Comparison of ENCODE assay signal across 26 mouse cellular contexts in genomic region chr10:117670791-117671190, GRCm38 (mm10). TPM values are rescaled to one million over a fixed set of nuclear protein-coding genes. Genes with fewer than 3 reads are reported as not detected.
DNase-seq lines count a peak whose midpoint lies in the region; ATAC-seq and TF ChIP-seq lines count a peak whose summit lies in the region.
"Had no signal": no experiment of that assay in that cellular context is flagged by ENCODE, and none has a peak within 500 bp of the region (broad histone marks: within the 10 kb centered on the region; RNA-seq: fewer than 3 reads in every experiment).

No protein-coding gene starts in this region.

- DNase-seq in limb, embryonic 10.5 days (ENCODE audit: low spot score) = no peak
- no peak for DNase-seq in adrenal gland, postnatal 14 days
- DNase-seq in left cerebral cortex, adult 18-20 months (ENCODE audit: low spot score in 2 of 2) = no peak
- DNase-seq: adrenal gland, adult 8-10 months; adrenal gland, postnatal 25 days; B cell, adult 2 months; cerebellum, adult 11 months; cerebellum, adult 18-20 months; cerebellum, adult 9-10 months; cerebellum, postnatal 10 days; cerebellum, postnatal 36 days; embryo, embryonic 11 days had no signal

- no peak for TF ChIP-seq CTCF in intestine, postnatal 0 days (IDR thresholded peaks at IDR 0.05; ENCODE audit: low read depth)

- H3K4me1 ChIP-seq in intestine, postnatal 0 days (replicated peaks; ENCODE audit: control insufficient read depth, insufficient read depth, low read length) = peaks cover 10% of the 10 kb centered on the region; the same call in 1 of the 2 replicates
- H3K4me1 ChIP-seq in intestine, embryonic 15.5 days (replicated peaks) = peaks cover 1% of the 10 kb centered on the region
- peaks cover 40% of the 10 kb centered on the region for H3K4me1 ChIP-seq in limb, embryonic 10.5 days

- 67% methylated on average over 5 of the region's 5 CpGs for WGBS in intestine, postnatal 0 days
- WGBS in intestine, embryonic 15.5 days = 85% methylated on average over 5 of the region's 5 CpGs
- 88% methylated on average over 5 of the region's 5 CpGs for WGBS in limb, embryonic 10.5 days

- no peak overlapping the region for H3K9ac ChIP-seq in intestine, postnatal 0 days (ENCODE audit: low read depth, low read length)
- H3K9ac ChIP-seq in intestine, embryonic 15.5 days = no peak overlapping the region
- H3K9ac ChIP-seq: embryonic facial prominence, embryonic 13.5 days; embryonic facial prominence, embryonic 15.5 days; forebrain, embryonic 12.5 days had no signal

- H3K4me3 ChIP-seq in intestine, postnatal 0 days (ENCODE audit: low read depth, low read length) = no peak overlapping the region
- no peak overlapping the region for H3K4me3 ChIP-seq in intestine, embryonic 15.5 days (replicated peaks)
- no peak overlapping the region for H3K4me3 ChIP-seq in limb, embryonic 10.5 days
- H3K4me3 ChIP-seq: embryonic facial prominence, embryonic 13.5 days; embryonic facial prominence, embryonic 15.5 days; erythroblast, embryonic 14.5 days; forebrain, embryonic 10.5 days; forebrain, embryonic 12.5 days had no signal

- no peaks in the 10 kb centered on the region for H3K27me3 ChIP-seq in intestine, postnatal 0 days (replicated peaks; ENCODE audit: control insufficient read depth, insufficient read depth, low read length)
- H3K27me3 ChIP-seq in intestine, embryonic 15.5 days (replicated peaks) = no peaks in the 10 kb centered on the region
- H3K27me3 ChIP-seq in limb, embryonic 10.5 days (ENCODE audit: low read depth, poor library complexity, severe bottlenecking) = no peaks in the 10 kb centered on the region
- H3K27me3 ChIP-seq: CH12.LX; embryonic facial prominence, embryonic 13.5 days; embryonic facial prominence, embryonic 15.5 days; Patski had no signal

- no peak overlapping the region for H3K4me2 ChIP-seq in intestine, postnatal 0 days (replicated peaks; ENCODE audit: low read depth)
- H3K4me2 ChIP-seq in intestine, embryonic 15.5 days (replicated peaks) = no peak overlapping the region
- H3K4me2 ChIP-seq: embryonic facial prominence, embryonic 13.5 days; embryonic facial prominence, embryonic 15.5 days; forebrain, embryonic 12.5 days had no signal

- 0 out of 2 replicates have a peak overlapping the region, but pooled peaks have one; percentile 84 for H3K27ac ChIP-seq in intestine, postnatal 0 days (ENCODE audit: low read depth, low read length)
- no peak overlapping the region for H3K27ac ChIP-seq in intestine, embryonic 15.5 days
- peak overlapping the region; percentile 86 for H3K27ac ChIP-seq in limb, embryonic 10.5 days
- H3K27ac ChIP-seq: forebrain, embryonic 10.5 days; forebrain, embryonic 12.5 days had no signal

- H3K9me3 ChIP-seq in intestine, postnatal 0 days (ENCODE audit: control insufficient read depth) = no peaks in the 10 kb centered on the region
- H3K9me3 ChIP-seq in intestine, embryonic 15.5 days = no peaks in the 10 kb centered on the region
- H3K9me3 ChIP-seq in limb, embryonic 10.5 days (replicated peaks) = no peaks in the 10 kb centered on the region
- H3K9me3 ChIP-seq: embryonic facial prominence, embryonic 13.5 days; embryonic facial prominence, embryonic 15.5 days; forebrain, embryonic 10.5 days; forebrain, embryonic 12.5 days; G1E had no signal

- no peak for ATAC-seq in intestine, postnatal 0 days
- ATAC-seq in intestine, embryonic 15.5 days = no peak
- ATAC-seq: activated CD4-positive, CD25-positive, alpha-beta regulatory T cell, adult 4 months; CD4-positive, CD25-positive, alpha-beta regulatory T cell, adult 4 months; forebrain, embryonic 14.5 days; forebrain, embryonic 16.5 days; Patski had no signal

- H3K36me3 ChIP-seq in intestine, postnatal 0 days (ENCODE audit: control insufficient read depth, insufficient read depth) = peaks cover 10% of the 10 kb centered on the region; the same call in 1 of the 2 replicates
- H3K36me3 ChIP-seq in intestine, embryonic 15.5 days = no peaks in the 10 kb centered on the region
- peaks cover 13% of the 10 kb centered on the region for H3K36me3 ChIP-seq in limb, embryonic 10.5 days
- H3K36me3 ChIP-seq: embryonic facial prominence, embryonic 13.5 days; embryonic facial prominence, embryonic 15.5 days; forebrain, embryonic 10.5 days; forebrain, embryonic 12.5 days; G1E had no signal

RNA-seq across cellular contexts. Expression of gene Mdm2, which starts 39.8 kb away (rescaled TPM):
- polyA plus RNA-seq in intestine, postnatal 0 days (2015; fragmentation: Nextera tagmentation; extraction: Ambion mirVana) = 16.5 and 19.8 TPM in 2 replicates
- 34.0 and 35.1 TPM in 2 replicates for polyA plus RNA-seq in intestine, embryonic 15.5 days (2015; fragmentation: Nextera tagmentation; extraction: Ambion mirVana)
- 56.3 and 62.4 TPM in 2 replicates for polyA plus RNA-seq in limb, embryonic 10.5 days (2016; fragmentation: Nextera tagmentation; extraction: Ambion mirVana)
- total RNA-seq in adrenal gland, postnatal 14 days (2021) = 42.6 and 53.7 TPM in 2 replicates
- total RNA-seq in left cerebral cortex, adult 18-20 months (2021) = 10 to 100 TPM; 53.5 to 56.2 TPM

RNA-seq across cellular contexts. Expression of gene Cpm, which starts 41.5 kb away (rescaled TPM):
- 32.8 and 33.8 TPM in 2 replicates for polyA plus RNA-seq in intestine, postnatal 0 days (2015; fragmentation: Nextera tagmentation; extraction: Ambion mirVana)
- 44.4 and 50.7 TPM in 2 replicates for polyA plus RNA-seq in intestine, embryonic 15.5 days (2015; fragmentation: Nextera tagmentation; extraction: Ambion mirVana)
- 22.5 and 31.5 TPM in 2 replicates for polyA plus RNA-seq in limb, embryonic 10.5 days (2016; fragmentation: Nextera tagmentation; extraction: Ambion mirVana)
- 23.7 and 28.6 TPM in 2 replicates for total RNA-seq in adrenal gland, postnatal 14 days (2021)
- 1 to 10 TPM; 4.2 TPM for total RNA-seq in left cerebral cortex, adult 18-20 months (2021)
- polyA plus RNA-seq: erythroblast, embryonic 14.5 days; G1E had no signal
